Mouse (Mus musculus) C2C12 (cell line): ENCODE measurements around the gene Dgcr6.

Source experiments
- CEBPB ChIP-seq: IDR thresholded peaks from one replicate; pipeline ENCODE4 v1.6.1; 2011; ENCODE audit warnings: low read depth, mild to moderate bottlenecking, control low read depth, moderate library complexity
- CTCF ChIP-seq: IDR thresholded peaks from one replicate; pipeline ENCODE4 v1.5.1; 2011; ENCODE audit not compliant: control insufficient read depth, insufficient read depth, insufficient read length
- FOSL1 ChIP-seq: IDR thresholded peaks from one replicate; pipeline ENCODE4 v1.8.0; 2011; ENCODE audit warnings: mild to moderate bottlenecking, low read length; ENCODE audit not compliant: poor library complexity, insufficient read depth, severe bottlenecking
- MAX ChIP-seq: IDR thresholded peaks from one replicate; pipeline ENCODE4 v1.6.1; 2011; ENCODE audit warnings: mild to moderate bottlenecking, control low read depth
- MYOG ChIP-seq: IDR thresholded peaks from one replicate; pipeline ENCODE4 v1.6.1; 2011; ENCODE audit not compliant: control insufficient read depth, insufficient read length; ENCODE audit errors: extremely low read depth

DNA sequence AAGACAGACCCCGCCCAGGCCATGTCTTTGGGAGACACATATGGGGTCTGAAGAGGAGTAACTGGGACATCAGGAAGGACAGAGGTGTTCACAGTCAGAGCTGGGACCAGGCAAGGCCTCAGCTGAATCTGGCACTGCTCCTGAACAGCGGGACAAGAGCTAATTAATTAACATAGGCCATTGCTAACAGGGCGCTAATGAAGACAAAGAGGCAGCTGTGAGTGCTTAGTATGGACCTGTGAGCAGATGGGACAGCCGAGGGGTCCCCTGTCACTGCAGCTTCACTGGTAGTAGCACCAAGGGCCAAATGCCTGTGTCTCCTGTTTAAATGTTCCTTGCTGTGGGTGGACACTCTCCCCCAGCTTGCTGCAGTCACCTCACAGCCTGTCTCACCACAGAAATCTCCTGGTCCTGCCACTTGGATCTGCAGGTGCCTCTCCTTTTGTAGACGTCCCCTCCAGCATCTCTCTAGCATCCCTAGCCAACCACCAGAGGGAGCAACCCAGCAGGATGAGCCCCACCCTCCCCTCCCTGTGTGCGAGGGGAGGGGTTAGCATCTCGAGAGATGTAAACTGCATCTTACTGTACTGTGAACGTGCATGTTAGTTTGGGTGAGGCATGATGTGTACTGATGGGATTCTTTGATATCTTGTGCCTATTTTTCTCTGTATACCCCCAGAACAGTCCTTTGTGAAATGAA, 66.5 kb downstream of the Dgcr6 start:
- TF ChIP-seq CTCF = peak; percentile 40
- no peak for TF ChIP-seq MAX
- no peak for TF ChIP-seq FOSL1
- no peak for TF ChIP-seq MYOG
- TF ChIP-seq CEBPB = no peak
